Mouse (Mus musculus): ENCODE measurements around the gene Txnl4b.
A peak's percentile ranks its signal among the peaks of the same experiment; 100 is the strongest.

Gene Txnl4b

GRCm38 (mm10) chr8:109565498-109566333, at the start of gene Txnl4b, which contains the start of gene Dhx38:
Gene Txnl4b (plus strand): TSS chr8:109565892.
Gene Dhx38 (minus strand): TSS chr8:109565861.
- peak; percentile 99 for DNase-seq (ENCODE audit: low spot score)

- no peak for DNase-seq (ENCODE audit: low spot score)
These were observed 41.7 kb upstream of the Txnl4b start for GRCm38 (mm10) chr8:109524008-109524407.

DNA sequence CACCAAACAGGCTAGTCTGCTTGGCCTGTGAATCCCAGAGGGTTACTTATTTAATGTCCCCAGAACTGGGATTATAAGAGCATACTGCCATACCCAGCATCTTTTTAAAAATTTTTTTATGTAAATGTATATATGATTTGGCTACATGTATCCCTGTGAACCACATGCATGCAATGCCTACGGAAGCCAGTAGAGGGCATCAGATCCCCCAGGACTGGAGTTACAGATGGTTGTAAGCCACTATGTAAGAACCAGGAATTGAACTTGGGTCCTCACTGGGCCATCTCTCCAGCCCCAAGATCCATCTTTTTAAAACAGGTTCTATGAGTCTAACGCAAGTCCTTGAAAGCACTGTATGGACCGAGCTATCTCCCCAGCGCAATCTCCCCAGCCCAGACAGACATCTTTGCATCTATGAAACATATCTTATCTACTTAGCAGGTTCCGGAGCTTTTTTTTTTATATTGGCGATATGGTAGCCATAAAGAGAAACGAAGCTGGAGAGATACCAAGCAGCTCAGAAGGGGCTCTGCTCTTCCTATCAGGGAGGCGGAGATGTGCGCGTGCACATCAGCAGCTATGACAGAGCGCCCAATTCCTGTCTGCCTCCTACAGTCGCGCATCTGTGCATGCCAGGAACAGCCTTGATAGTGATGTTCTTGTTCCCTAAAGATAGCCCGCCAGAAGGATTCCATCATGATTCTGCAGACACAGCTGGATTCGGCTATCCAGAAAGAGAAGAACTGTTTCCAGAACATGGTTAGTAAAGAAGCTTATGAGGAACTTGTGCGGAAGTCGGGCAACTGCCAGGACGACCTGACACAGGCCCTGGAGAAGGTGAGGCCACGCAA, 30.3 kb upstream of the Txnl4b start:
- DNase-seq (ENCODE audit: low spot score), result peak; percentile 60

DNA sequence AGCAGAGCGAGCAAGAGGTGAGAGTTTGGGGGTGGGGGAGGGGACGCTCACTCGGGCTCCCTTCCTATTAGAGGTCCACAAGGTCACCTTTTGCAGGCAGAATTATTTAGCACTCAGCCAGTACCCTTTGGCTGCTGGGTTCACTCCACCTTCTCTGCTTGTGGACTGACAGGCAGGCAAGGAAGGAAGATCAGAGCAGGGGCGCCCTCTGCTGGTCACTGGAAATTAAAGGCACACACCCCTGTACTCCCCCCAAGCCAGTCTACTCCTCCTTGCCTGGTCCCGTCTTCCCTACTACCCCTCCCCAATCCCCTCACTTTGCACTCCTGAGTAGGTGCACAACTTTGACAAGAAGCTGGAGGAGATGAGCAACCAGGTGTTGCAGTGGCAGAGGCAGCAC, 29.0 kb upstream of the Txnl4b start:
- DNase-seq (ENCODE audit: low spot score), result peak; percentile 62

DNA sequence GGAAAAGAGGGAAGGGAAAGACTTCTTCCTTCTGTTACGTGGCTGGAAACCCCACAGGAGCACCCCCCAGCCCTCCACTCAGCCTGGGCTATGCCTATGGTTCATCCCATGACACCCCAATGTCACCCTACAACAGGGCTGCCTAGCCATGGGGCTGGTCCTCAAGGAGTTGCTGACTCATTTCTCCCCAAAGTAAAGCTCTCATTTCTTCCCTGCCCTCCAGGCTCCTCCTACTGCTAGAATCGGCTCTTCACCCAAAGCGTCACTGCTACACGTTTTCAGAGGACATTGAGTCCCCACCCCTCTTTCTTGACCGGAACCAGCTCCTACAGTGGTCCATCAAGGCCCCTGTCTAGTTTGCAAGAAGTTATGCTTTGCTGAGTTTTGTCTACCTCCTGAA, 23.5 kb upstream of the Txnl4b start:
- no peak for DNase-seq (ENCODE audit: low spot score)

DNA sequence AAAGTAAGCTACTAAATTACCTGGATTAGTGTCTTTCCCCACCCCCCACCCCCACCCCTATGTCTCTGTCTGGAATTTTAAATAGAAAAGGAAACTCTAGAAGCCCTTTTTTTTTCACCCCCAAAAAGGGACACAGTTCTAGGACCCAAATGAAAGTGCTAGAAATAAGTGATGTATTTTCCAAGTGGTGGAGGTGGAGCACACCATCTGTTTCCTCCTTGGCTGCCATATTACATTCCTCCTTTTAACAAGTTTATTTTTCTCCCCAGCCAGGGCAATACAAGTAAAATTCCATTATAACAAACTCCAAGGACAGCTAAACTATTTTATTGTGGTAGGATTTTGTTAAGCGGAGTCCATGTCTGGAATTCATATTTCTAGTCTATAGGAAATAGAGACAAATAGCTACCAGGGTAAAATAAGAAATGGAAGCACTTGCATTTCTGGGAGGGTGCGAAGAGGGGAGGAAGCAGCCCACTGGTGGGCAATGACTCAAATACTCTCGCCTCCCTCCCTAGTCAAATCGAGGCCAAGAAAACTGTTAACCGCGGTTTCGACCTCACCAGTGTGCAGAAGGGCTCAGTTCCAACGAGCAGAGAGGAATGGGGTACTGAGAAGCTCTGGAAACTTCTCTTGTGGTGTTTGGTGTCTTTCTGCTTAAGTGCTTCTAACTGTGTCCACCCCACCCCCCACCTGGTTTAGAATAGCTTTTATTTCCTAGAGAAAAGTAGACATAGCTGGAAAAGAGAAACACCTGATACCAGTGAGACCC, 22.8 kb upstream of the Txnl4b start:
- DNase-seq (ENCODE audit: low spot score), result no peak

GRCm38 (mm10) chr8:109544049-109544448, 21.6 kb upstream of the Txnl4b start:
- DNase-seq (ENCODE audit: low spot score), result no peak

GRCm38 (mm10) chr8:109551663-109552062, 14.0 kb upstream of the Txnl4b start:
- DNase-seq (ENCODE audit: low spot score), result no peak

DNA sequence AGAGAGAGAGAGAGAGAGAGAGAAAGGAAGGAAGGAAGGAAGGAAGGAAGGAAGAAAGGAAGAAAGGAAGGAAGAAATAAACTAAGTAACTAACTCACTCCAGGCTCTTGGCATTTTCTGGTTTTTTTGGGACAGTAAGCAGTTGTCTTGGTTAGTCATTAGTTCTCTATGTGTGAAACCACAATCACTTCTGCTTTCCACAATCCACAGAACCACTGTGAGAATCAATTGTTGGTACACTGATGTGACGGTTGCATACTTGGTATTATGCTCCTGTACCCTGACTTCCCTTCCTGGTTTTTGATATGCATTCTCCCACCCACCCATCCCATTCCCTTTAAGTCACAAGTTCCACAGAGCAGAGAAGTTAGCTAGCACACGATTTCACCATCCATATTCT, 1.8 kb upstream of the Txnl4b start:
- no peak for DNase-seq (ENCODE audit: low spot score)

- DNase-seq (ENCODE audit: low spot score), result peak; percentile 34
These were observed 926 bp upstream of the Txnl4b start for GRCm38 (mm10) chr8:109564766-109565165.

GRCm38 (mm10) chr8:109571139-109571538, 5.4 kb downstream of the Txnl4b start:
- DNase-seq (ENCODE audit: low spot score), result no peak

GRCm38 (mm10) chr8:109576311-109576710, 10.6 kb downstream of the Txnl4b start:
- no peak for DNase-seq (ENCODE audit: low spot score)

- no peak for DNase-seq (ENCODE audit: low spot score)
These were observed 13.2 kb downstream of the Txnl4b start, which contains the start of gene Hp for GRCm38 (mm10) chr8:109578900-109579301. Gene Hp (minus strand): TSS chr8:109579172.

DNA sequence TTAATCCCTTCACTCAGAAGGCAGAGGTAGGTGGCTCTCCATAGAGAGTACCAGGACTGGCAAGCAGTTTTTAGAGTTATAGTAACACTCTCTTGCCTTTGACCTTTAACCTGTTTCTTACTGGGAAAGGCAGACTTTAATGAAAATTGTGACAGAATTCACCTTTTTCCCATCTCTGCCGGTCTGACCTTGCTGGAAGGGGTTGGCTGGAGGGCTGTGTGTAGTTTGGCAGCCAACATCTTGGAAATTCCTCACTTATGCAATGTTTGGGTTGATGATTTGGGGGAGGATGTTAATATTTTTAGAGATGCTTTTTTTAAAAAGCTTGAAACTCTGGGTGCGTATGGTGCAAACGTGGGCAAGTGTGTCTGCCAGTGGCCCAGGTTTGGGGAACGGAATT, 18.6 kb downstream of the Txnl4b start:
- no peak for DNase-seq (ENCODE audit: low spot score)

DNA sequence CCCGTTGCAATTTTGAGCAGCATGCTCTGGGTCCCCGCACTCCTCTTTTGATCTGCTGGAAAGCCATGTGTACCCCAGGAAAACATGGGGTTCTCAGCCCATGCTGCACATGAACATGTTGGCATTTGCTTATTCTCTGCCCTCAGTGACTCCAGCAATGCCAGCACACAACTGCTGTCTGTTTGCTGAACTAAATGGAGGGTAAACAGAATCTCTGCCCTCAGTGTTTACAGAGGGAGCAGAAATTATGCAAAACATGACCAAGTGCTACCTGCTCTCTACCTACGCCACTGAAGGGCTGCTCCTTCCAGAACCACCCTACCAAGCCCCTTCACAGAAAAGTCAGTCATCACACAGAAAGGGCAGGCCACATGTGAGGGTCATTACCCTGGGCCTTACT, 19.1 kb downstream of the Txnl4b start:
- no peak for DNase-seq (ENCODE audit: low spot score)

DNA sequence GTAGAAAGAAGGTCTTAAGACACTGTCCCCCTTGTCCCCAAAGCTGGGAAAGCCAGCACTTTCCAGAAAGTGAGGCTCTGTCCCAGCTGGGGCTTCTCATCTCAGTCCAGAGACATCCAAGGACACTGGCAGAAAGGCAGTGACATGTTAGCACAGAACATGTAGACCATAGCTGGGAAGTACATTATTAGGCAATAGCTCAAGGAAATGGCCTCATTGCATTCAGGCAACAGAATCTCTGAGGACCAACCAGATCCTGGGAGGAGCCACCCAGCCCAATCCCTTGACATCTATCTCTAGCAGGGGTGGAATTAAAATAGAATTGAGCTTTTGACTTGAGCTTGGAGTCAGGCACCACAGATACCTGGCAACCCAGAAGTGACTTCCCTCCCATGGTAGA, 20.0 kb downstream of the Txnl4b start:
- DNase-seq (ENCODE audit: low spot score), result no peak

GRCm38 (mm10) chr8:109586972-109587504, 21.3 kb downstream of the Txnl4b start:
- DNase-seq (ENCODE audit: low spot score), result no peak

- no peak for DNase-seq (ENCODE audit: low spot score)
These were observed 25.2 kb downstream of the Txnl4b start for GRCm38 (mm10) chr8:109590901-109591300.

- DNase-seq (ENCODE audit: low spot score), result no peak
These were observed 25.7 kb downstream of the Txnl4b start for GRCm38 (mm10) chr8:109591367-109591766.

DNA sequence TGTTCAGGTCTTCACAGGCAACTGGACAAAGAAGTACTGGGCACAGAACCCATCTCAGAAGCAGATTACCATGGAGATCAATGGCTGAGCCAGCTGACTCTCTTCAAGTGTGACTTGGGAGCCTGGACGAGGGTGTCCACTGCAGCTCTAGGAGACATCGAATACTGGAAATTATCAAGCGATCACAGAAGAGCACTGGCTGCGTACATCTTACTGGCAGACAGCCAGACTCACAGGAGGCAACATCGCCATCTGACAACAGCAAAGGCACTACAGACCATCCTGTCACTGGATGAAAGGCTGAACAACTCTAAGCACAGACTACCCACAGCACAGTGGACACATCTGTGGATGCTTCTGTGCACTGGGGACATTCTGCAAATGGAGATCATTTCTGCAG, 26.5 kb downstream of the Txnl4b start:
- DNase-seq (ENCODE audit: low spot score), result no peak

DNA sequence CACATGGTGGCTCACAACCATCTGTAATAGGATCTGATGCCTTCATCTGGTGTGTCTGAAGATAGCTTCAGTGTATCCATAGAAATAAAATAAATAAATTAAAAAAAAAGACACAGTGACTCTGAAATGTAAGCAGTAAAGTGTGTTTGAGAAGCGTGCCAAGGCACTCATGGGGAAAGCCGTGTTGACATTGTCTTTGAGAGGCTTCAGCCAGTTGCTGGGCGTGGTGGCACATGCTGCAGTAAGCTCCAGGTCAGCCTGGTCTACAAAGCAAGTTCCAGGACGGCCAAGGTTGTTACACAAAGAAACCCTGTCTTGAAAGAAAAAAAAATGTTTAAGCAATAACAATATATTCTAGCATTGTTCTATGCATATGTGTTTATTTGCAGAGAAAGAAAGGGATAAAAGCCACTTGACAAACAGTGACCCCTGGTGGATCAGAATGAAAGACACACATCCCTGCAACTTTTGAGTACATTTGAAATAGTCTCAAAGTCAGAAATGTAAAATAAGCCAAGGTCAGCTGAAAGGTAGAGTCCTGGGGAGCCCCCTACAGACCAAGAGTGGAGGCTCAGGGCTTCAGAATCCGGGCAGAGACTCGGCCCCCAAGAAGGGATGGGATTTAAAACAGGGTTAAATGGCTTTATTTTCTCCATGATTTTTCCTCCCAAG, 27.6 kb downstream of the Txnl4b start:
- DNase-seq (ENCODE audit: low spot score), result peak; percentile 39

Data from c-Kit-positive CD71-positive TER-119-positive erythroid progenitor cells, embryonic 14.5 days (primary cell).